11 mouse cellular contexts compared by ENCODE assay signal in genomic region chr7:49267621-49268325, GRCm38 (mm10).
A peak's percentile ranks its signal among the peaks of the same experiment; 100 is the strongest.
DNase-seq lines count a peak whose midpoint lies in the region; ATAC-seq and TF ChIP-seq lines count a peak whose summit lies in the region.
"Had no signal": no experiment of that assay in that cellular context is flagged by ENCODE, and none has a peak within 500 bp of the region (broad histone marks: within the 10 kb centered on the region; RNA-seq: fewer than 3 reads in every experiment).

No protein-coding gene starts in this region.

- no peak for TF ChIP-seq EP300 in stomach, postnatal 0 days (optimal IDR thresholded peaks at IDR 0.05)

- no peaks in the 10 kb centered on the region for H3K36me3 ChIP-seq in heart, embryonic 10.5 days
- H3K36me3 ChIP-seq in forebrain, postnatal 0 days (ENCODE audit: insufficient read depth) = no peaks in the 10 kb centered on the region
- no peaks in the 10 kb centered on the region for H3K36me3 ChIP-seq in neural tube, embryonic 15.5 days
- no peaks in the 10 kb centered on the region for H3K36me3 ChIP-seq in stomach, postnatal 0 days (ENCODE audit: control insufficient read depth, insufficient read depth, low read length)

- DNase-seq in heart, embryonic 10.5 days (ENCODE audit: low spot score) = no peak
- no peak for DNase-seq in heart, adult 8-10 months (ENCODE audit: low spot score)
- DNase-seq in cerebellum, adult 11-12 months = peak; percentile 89
- DNase-seq in forebrain, postnatal 0 days = peak; percentile 78
- no peak for DNase-seq in stomach, postnatal 0 days (ENCODE audit: low spot score)
- DNase-seq in Muller cell, postnatal 12 days (ENCODE audit: inconsistent ontology term) = no peak
- no peak for DNase-seq in kidney, adult 18-20 months
- DNase-seq: kidney, postnatal 14 days; thymus, postnatal 4 days had no signal

- H3K27ac ChIP-seq in heart, embryonic 10.5 days = peak overlapping the region; percentile 7; the same call in 1 of the 2 replicates
- peak overlapping the region; percentile 91 for H3K27ac ChIP-seq in forebrain, postnatal 0 days (ENCODE audit: low read depth, low read length)
- H3K27ac ChIP-seq in neural tube, embryonic 15.5 days (replicated peaks) = 0 out of 2 replicates have a peak overlapping the region, but pooled peaks have one; percentile 42
- H3K27ac ChIP-seq in stomach, postnatal 0 days (replicated peaks) = no peak overlapping the region

- peak; percentile 83 for ATAC-seq in forebrain, postnatal 0 days
- ATAC-seq in neural tube, embryonic 15.5 days (ENCODE audit: low FRiP score) = no peak
- no peak for ATAC-seq in stomach, postnatal 0 days (ENCODE audit: low FRiP score, low TSS enrichment)

- no peak for TF ChIP-seq CTCF in forebrain, postnatal 0 days (IDR thresholded peaks at IDR 0.05; ENCODE audit: low read depth)
- TF ChIP-seq CTCF in stomach, postnatal 0 days (IDR thresholded peaks at IDR 0.05; ENCODE audit: low read depth) = no peak

- H3K4me1 ChIP-seq in heart, embryonic 10.5 days = peaks cover 11% of the 10 kb centered on the region
- H3K4me1 ChIP-seq in forebrain, postnatal 0 days (ENCODE audit: insufficient read depth) = peaks cover 26% of the 10 kb centered on the region
- peaks cover 22% of the 10 kb centered on the region for H3K4me1 ChIP-seq in neural tube, embryonic 15.5 days
- no peaks in the 10 kb centered on the region for H3K4me1 ChIP-seq in stomach, postnatal 0 days (replicated peaks; ENCODE audit: control insufficient read depth, insufficient read depth)

- peak overlapping the region; percentile 21; the same call in 1 of the 2 replicates for H3K4me2 ChIP-seq in forebrain, postnatal 0 days (ENCODE audit: low read depth)
- H3K4me2 ChIP-seq in neural tube, embryonic 15.5 days = no peak overlapping the region
- H3K4me2 ChIP-seq in stomach, postnatal 0 days (replicated peaks; ENCODE audit: low read depth) = no peak overlapping the region
- H3K4me2 ChIP-seq: liver, embryonic 11.5 days had no signal

- WGBS in heart, embryonic 10.5 days = 71% methylated on average over 12 of the region's 12 CpGs
- 50% methylated on average over 12 of the region's 12 CpGs for WGBS in forebrain, postnatal 0 days
- 77% methylated on average over 12 of the region's 12 CpGs for WGBS in neural tube, embryonic 15.5 days
- WGBS in stomach, postnatal 0 days = 75% methylated on average over 12 of the region's 12 CpGs

- no peaks in the 10 kb centered on the region for H3K9me3 ChIP-seq in heart, embryonic 10.5 days
- no peaks in the 10 kb centered on the region for H3K9me3 ChIP-seq in forebrain, postnatal 0 days (ENCODE audit: low read length)
- H3K9me3 ChIP-seq in neural tube, embryonic 15.5 days (replicated peaks) = no peaks in the 10 kb centered on the region
- H3K9me3 ChIP-seq in stomach, postnatal 0 days (ENCODE audit: control insufficient read depth, low read length) = no peaks in the 10 kb centered on the region

- no peak overlapping the region for H3K4me3 ChIP-seq in heart, embryonic 10.5 days
- no peak overlapping the region for H3K4me3 ChIP-seq in forebrain, postnatal 0 days (ENCODE audit: low read depth, low read length)
- no peak overlapping the region for H3K4me3 ChIP-seq in neural tube, embryonic 15.5 days (replicated peaks)
- no peak overlapping the region for H3K4me3 ChIP-seq in stomach, postnatal 0 days (ENCODE audit: low read depth, low read length)

- H3K9ac ChIP-seq in forebrain, postnatal 0 days = peak overlapping the region; percentile 22; the same call in 1 of the 2 replicates
- no peak overlapping the region for H3K9ac ChIP-seq in neural tube, embryonic 15.5 days (replicated peaks)
- no peak overlapping the region for H3K9ac ChIP-seq in stomach, postnatal 0 days (ENCODE audit: low read length)

- H3K27me3 ChIP-seq in heart, embryonic 10.5 days (ENCODE audit: insufficient read depth, poor library complexity, severe bottlenecking) = no peaks in the 10 kb centered on the region
- no peaks in the 10 kb centered on the region for H3K27me3 ChIP-seq in forebrain, postnatal 0 days (ENCODE audit: insufficient read depth, low read length)
- no peaks in the 10 kb centered on the region for H3K27me3 ChIP-seq in neural tube, embryonic 15.5 days (replicated peaks)
- no peaks in the 10 kb centered on the region for H3K27me3 ChIP-seq in stomach, postnatal 0 days (ENCODE audit: control insufficient read depth, insufficient read depth, low read length)

Comparison
In these comparisons a context has a peak if more than half of its experiments do, and no peak if none do; other contexts are left out.
1. DNase-seq: peak in cerebellum, adult 11-12 months (single experiment) and forebrain, postnatal 0 days (single experiment); none in heart, embryonic 10.5 days (single experiment), heart, adult 8-10 months (single experiment), stomach, postnatal 0 days (single experiment), Muller cell, postnatal 12 days (single experiment) and kidney, adult 18-20 months (single experiment).